Mouse (Mus musculus) forebrain, embryonic 11.5 days (tissue): ENCODE results near the gene Frmd8. TPM values are rescaled to one million over a fixed set of nuclear protein-coding genes. Genes with fewer than 3 reads are reported as not detected.

Experiments used
- ATAC-seq: fragments of 200-750 bp; cut with Nextera tagmentation; replicated peaks from 2 replicates; pipeline ENCODE4 v1.8.0; 2017; ENCODE audit warnings: moderate TSS enrichment; ENCODE audit not compliant: low FRiP score
- DNase-seq: peaks from one replicate; pipeline ENCODE4 v3.0.0-alpha.2; 2017; ENCODE audit warnings: low spot score
- H3K27ac ChIP-seq: fragments of 300-500 bp; sonication (generic); 2 replicates; pipeline ENCODE4 v1.5.1; 2014; ENCODE audit warnings: low read depth, low read length
- H3K27me3 ChIP-seq: fragments of 300-500 bp; sonication (generic); 2 replicates; pipeline ENCODE4 v1.6.1; 2014; ENCODE audit warnings: mild to moderate bottlenecking, low read length, mixed read lengths; ENCODE audit not compliant: control insufficient read depth, insufficient read depth
- H3K36me3 ChIP-seq: fragments of 300-500 bp; sonication (generic); 2 replicates; pipeline ENCODE4 v1.6.1; 2014; ENCODE audit warnings: mild to moderate bottlenecking, low read length, moderate library complexity, mixed read lengths; ENCODE audit not compliant: control insufficient read depth, insufficient read depth
- H3K4me1 ChIP-seq: fragments of 300-500 bp; sonication (generic); replicated peaks from 2 replicates; pipeline ENCODE4 v1.6.1; 2014; ENCODE audit warnings: low read length, mixed read lengths; ENCODE audit not compliant: control insufficient read depth, insufficient read depth
- H3K4me2 ChIP-seq: fragments of 300-500 bp; sonication (generic); 2 replicates; pipeline ENCODE4 v1.6.1; 2014; ENCODE audit warnings: low read depth, mild to moderate bottlenecking, low read length, moderate library complexity, mixed read lengths; ENCODE audit not compliant: severe bottlenecking
- H3K4me3 ChIP-seq: fragments of 300-500 bp; sonication (generic); 2 replicates; pipeline ENCODE4 v1.5.1; 2014; ENCODE audit warnings: low read depth, low read length
- H3K9ac ChIP-seq: fragments of 300-500 bp; sonication (generic); 2 replicates; pipeline ENCODE4 v1.6.1; 2014; ENCODE audit warnings: low read length
- H3K9me3 ChIP-seq: fragments of 300-500 bp; sonication (generic); 2 replicates; pipeline ENCODE4 v1.6.1; 2016; ENCODE audit warnings: low read length, mixed read lengths; ENCODE audit not compliant: control insufficient read depth
- WGBS: fragments of 180-500 bp; shearing (Covaris S2); extraction: QIAGEN DNeasy Blood & Tissue Kit; methylation state at CpG from one replicate; pipeline ENCODE4 v1.1.7; 2014; 5-methylcytosine and 5-hydroxymethylcytosine counted together
- polyA plus RNA-seq: library from polyadenylated mRNA; unstranded; fragments of >200 nt; fragmentation: Nextera tagmentation; extraction: Ambion mirVana; gene quantifications from 2 replicates; pipeline ENCODE4 v1.2.1, GENCODE M21; 2014

The Frmd8 gene
- polyA plus RNA-seq, 1 experiment from 2014 or later, result 24.5 TPM

GRCm38 (mm10) chr19:5845319-5846135 is 29.5 kb downstream of the Frmd8 start:
- ATAC-seq (peak; percentile 36), DNase-seq (peak; percentile 98)
- Histone ChIP-seq H3K27me3 (no peaks in the 10 kb centered on the region), H3K9me3 (no peaks in the 10 kb centered on the region), H3K36me3 (no peaks in the 10 kb centered on the region), H3K9ac (peak overlapping the region; percentile 51), H3K4me3 (peak overlapping the region; percentile 20), H3K27ac (peak overlapping the region; percentile 97), H3K4me2 (peak overlapping the region; percentile 54), H3K4me1 (peaks cover 63% of the 10 kb centered on the region)
- WGBS, result 7% methylated on average over 45 of the region's 45 CpGs

- no peaks in the 10 kb centered on the region for H3K9me3 ChIP-seq
- ATAC-seq, result no peak
- H3K27me3 ChIP-seq, result no peaks in the 10 kb centered on the region
- H3K4me1 ChIP-seq, result peaks cover 58% of the 10 kb centered on the region
- DNase-seq, result no peak
- H3K4me3 ChIP-seq, result no peak overlapping the region
- peak overlapping the region; percentile 1; the same call in 1 of the 2 replicates for H3K9ac ChIP-seq
- no peaks in the 10 kb centered on the region for H3K36me3 ChIP-seq
- WGBS, result 79% methylated on average over 12 of the region's 12 CpGs
- peak overlapping the region; percentile 97; the same call in 1 of the 2 replicates for H3K27ac ChIP-seq
- H3K4me2 ChIP-seq, result peak overlapping the region; percentile 54
Measured at GRCm38 (mm10) chr19:5844831-5845318, 30.2 kb downstream of the Frmd8 start.

- Histone ChIP-seq H3K36me3 (no peaks in the 10 kb centered on the region), H3K27ac (no peak overlapping the region), H3K9me3 (no peaks in the 10 kb centered on the region), H3K4me2 (peak overlapping the region; percentile 29; the same call in 1 of the 2 replicates), H3K4me1 (peaks cover 53% of the 10 kb centered on the region), H3K27me3 (no peaks in the 10 kb centered on the region), H3K4me3 (no peak overlapping the region; the same call in 1 of the 2 replicates), H3K9ac (no peak overlapping the region; the same call in 1 of the 2 replicates)
- no peak for ATAC-seq
- WGBS, result 86% methylated on average over 30 of the region's 30 CpGs
- DNase-seq, result no peak
Measured at GRCm38 (mm10) chr19:5843781-5844691, 31.0 kb downstream of the Frmd8 start.

GRCm38 (mm10) chr19:5842785-5843730 is 32.0 kb downstream of the Frmd8 start:
- H3K36me3 ChIP-seq, result no peaks in the 10 kb centered on the region
- no peak for ATAC-seq
- WGBS, result 70% methylated on average over 9 of the region's 9 CpGs
- peak overlapping the region; percentile 27; the same call in 1 of the 2 replicates for H3K4me2 ChIP-seq
- no peaks in the 10 kb centered on the region for H3K9me3 ChIP-seq
- H3K27me3 ChIP-seq, result no peaks in the 10 kb centered on the region
- DNase-seq, result no peak
- H3K4me3 ChIP-seq, result no peak overlapping the region
- no peak overlapping the region for H3K9ac ChIP-seq
- peak overlapping the region; percentile 3; the same call in 1 of the 2 replicates for H3K27ac ChIP-seq
- peaks cover 43% of the 10 kb centered on the region for H3K4me1 ChIP-seq

- Histone ChIP-seq H3K9me3 (no peaks in the 10 kb centered on the region), H3K4me1 (peaks cover 35% of the 10 kb centered on the region), H3K27ac (peak overlapping the region; percentile 3; the same call in 1 of the 2 replicates), H3K9ac (no peak overlapping the region), H3K4me3 (no peak overlapping the region), H3K27me3 (no peaks in the 10 kb centered on the region), H3K4me2 (peak overlapping the region; percentile 27; the same call in 1 of the 2 replicates), H3K36me3 (no peaks in the 10 kb centered on the region)
- DNase-seq (no peak), ATAC-seq (no peak)
- WGBS, result 61% methylated on average over 5 of the region's 5 CpGs
Measured at GRCm38 (mm10) chr19:5841999-5842784, 32.9 kb downstream of the Frmd8 start.

- no peak overlapping the region for H3K4me2 ChIP-seq
- no peaks in the 10 kb centered on the region for H3K36me3 ChIP-seq
- DNase-seq (no peak), ATAC-seq (no peak)
- H3K9ac ChIP-seq, result no peak overlapping the region
- 68% methylated on average over 4 of the region's 4 CpGs for WGBS
- H3K27me3 ChIP-seq, result no peaks in the 10 kb centered on the region
- H3K27ac ChIP-seq, result no peak overlapping the region
- no peaks in the 10 kb centered on the region for H3K9me3 ChIP-seq
- no peak overlapping the region for H3K4me3 ChIP-seq
- peaks cover 29% of the 10 kb centered on the region for H3K4me1 ChIP-seq
Measured at GRCm38 (mm10) chr19:5841389-5841946, 33.6 kb downstream of the Frmd8 start.

- DNase-seq (no peak), ATAC-seq (no peak)
- peaks cover 29% of the 10 kb centered on the region for H3K4me1 ChIP-seq
- H3K9ac ChIP-seq, result no peak overlapping the region
- no peak overlapping the region for H3K27ac ChIP-seq
- 91% methylated on average over 9 of the region's 9 CpGs for WGBS
- no peaks in the 10 kb centered on the region for H3K36me3 ChIP-seq
- H3K4me2 ChIP-seq, result no peak overlapping the region
- H3K4me3 ChIP-seq, result no peak overlapping the region
- H3K27me3 ChIP-seq, result no peaks in the 10 kb centered on the region
- no peaks in the 10 kb centered on the region for H3K9me3 ChIP-seq
Measured at GRCm38 (mm10) chr19:5840890-5841388, 34.1 kb downstream of the Frmd8 start.
